Mouse (Mus musculus) spleen, adult 2 months (tissue): Measurements from ENCODE around the gene Ppcdc. TPM values are rescaled to one million over a fixed set of nuclear protein-coding genes. Genes with fewer than 3 reads are reported as not detected.

Source experiments
- DNase-seq, 2 experiments: peaks; one replicate each; pipeline versions ENCODE4 v3.0.0 to v3.0.0-alpha.2; 2012 to 2021; ENCODE audit warnings: low spot score in 2 of 2, low read depth in 1 of 2
- H3K27ac ChIP-seq: fragments of 200-500 bp; 2 replicates; pipeline ENCODE4 v1.5.1; 2012; ENCODE audit warnings: low read length, inconsistent platforms; ENCODE audit not compliant: insufficient read depth
- H3K27me3 ChIP-seq: fragments of 200-500 bp; 2 replicates; pipeline ENCODE4 v1.6.1; 2012; ENCODE audit warnings: mild to moderate bottlenecking, moderate library complexity, low read length, inconsistent platforms; ENCODE audit not compliant: control insufficient read depth, insufficient read depth
- H3K36me3 ChIP-seq: fragments of 200-500 bp; 2 replicates; pipeline ENCODE4 v1.6.1; 2012; ENCODE audit warnings: mild to moderate bottlenecking, low read length, inconsistent platforms; ENCODE audit not compliant: control insufficient read depth, insufficient read depth
- H3K4me1 ChIP-seq: fragments of 200-500 bp; 2 replicates; pipeline ENCODE4 v1.6.1; 2011; ENCODE audit warnings: inconsistent platforms; ENCODE audit not compliant: control insufficient read depth, insufficient read depth, insufficient read length
- H3K4me3 ChIP-seq: fragments of 200-500 bp; 2 replicates; pipeline ENCODE4 v1.5.1; 2011; ENCODE audit warnings: mild to moderate bottlenecking, inconsistent platforms; ENCODE audit not compliant: insufficient read depth, insufficient read length; ENCODE audit errors: extremely low read depth
- CTCF ChIP-seq: fragments of 200-500 bp; IDR thresholded peaks from 2 replicates; pipeline ENCODE4 v1.5.1; 2011; ENCODE audit warnings: mild to moderate bottlenecking, inconsistent platforms; ENCODE audit not compliant: insufficient read depth, insufficient read length, insufficient replicate concordance; ENCODE audit errors: extremely low read depth
- POLR2A ChIP-seq: fragments of 200-500 bp; IDR thresholded peaks from 2 replicates; pipeline ENCODE4 v1.6.1; 2011; ENCODE audit warnings: low read depth, low read length, inconsistent platforms
- WGBS: fragments of 180-500 bp; shearing (Covaris S2); methylation state at CpG from one replicate; pipeline ENCODE4 v1.1.7; 2018; 5-methylcytosine and 5-hydroxymethylcytosine counted together
- polyA plus RNA-seq: library from polyadenylated mRNA; depleted of rRNA; stranded (reverse); fragments of >200 nt; gene quantifications from 2 replicates; pipeline ENCODE4 v1.2.3, GENCODE M21; 2012

Gene Ppcdc
- polyA plus RNA-seq, 1 experiment, result 67.0 TPM

GRCm38 (mm10) chr9:57437896-57438614, 1.9 kb downstream of the Ppcdc start:
- no peak overlapping the region for H3K27ac ChIP-seq
- DNase-seq, result no peak

GRCm38 (mm10) chr9:57436166-57436565, 3.8 kb downstream of the Ppcdc start:
- no peak for TF ChIP-seq CTCF
- no peak for TF ChIP-seq POLR2A
- H3K27me3 ChIP-seq, result no peaks in the 10 kb centered on the region
- no peaks in the 10 kb centered on the region for H3K36me3 ChIP-seq
- no peak overlapping the region for H3K4me3 ChIP-seq
- H3K27ac ChIP-seq, result no peak overlapping the region
- 91% methylated on average over 5 of the region's 5 CpGs for WGBS
- peaks cover 14% of the 10 kb centered on the region; the same call in 1 of the 2 replicates for H3K4me1 ChIP-seq
- no peak for DNase-seq

More at GRCm38 (mm10) chr9:57437896-57438614, 1.9 kb downstream of the Ppcdc start:
- WGBS, result 87% methylated on average over 10 of the region's 10 CpGs
- Histone ChIP-seq H3K27me3 (no peaks in the 10 kb centered on the region), H3K4me1 (peaks cover 9% of the 10 kb centered on the region; the same call in 1 of the 2 replicates), H3K36me3 (no peaks in the 10 kb centered on the region), H3K4me3 (no peak overlapping the region)
- TF ChIP-seq POLR2A, result no peak
- TF ChIP-seq CTCF, result no peak

DNA sequence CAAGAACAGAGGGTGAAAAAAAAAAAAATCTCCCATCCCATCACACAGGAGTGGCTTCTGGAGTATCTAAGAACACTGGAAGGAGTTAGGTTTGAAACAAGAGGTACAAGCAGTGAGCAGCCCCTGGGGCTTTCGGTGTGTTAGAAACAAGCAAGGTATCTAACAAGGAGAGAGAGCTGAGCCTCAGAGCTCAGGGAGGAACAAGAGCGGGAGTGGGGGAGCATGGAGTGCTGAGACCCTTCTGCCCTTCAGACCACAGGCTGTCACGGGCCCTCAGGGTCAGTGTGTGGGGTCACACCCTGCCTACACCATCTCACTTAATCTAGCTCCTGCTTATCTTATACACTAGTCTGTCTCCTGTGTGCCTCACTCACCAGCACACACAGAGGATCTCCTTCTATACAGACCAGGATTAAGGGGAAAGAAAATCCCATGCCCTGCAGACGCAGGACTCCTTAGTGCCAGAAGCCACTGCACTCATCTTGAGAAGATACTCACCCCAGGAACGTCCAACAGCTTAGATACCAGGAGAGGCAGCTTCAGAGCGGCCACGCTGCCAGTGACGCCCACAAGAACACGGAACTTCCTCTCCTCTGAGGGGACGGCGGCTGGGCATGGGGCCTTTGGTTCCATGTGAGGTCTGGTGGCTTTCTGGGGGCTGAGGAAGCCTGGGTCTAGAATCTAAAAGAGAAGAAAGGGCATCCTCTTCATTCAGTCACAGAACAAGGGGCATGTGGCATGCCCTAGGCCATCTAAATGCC, 5.3 kb downstream of the Ppcdc start:
- TF ChIP-seq POLR2A (no peak), CTCF (no peak)
- DNase-seq, result no peak
- Histone ChIP-seq H3K27me3 (no peaks in the 10 kb centered on the region), H3K27ac (no peak overlapping the region), H3K4me3 (no peak overlapping the region), H3K36me3 (no peaks in the 10 kb centered on the region), H3K4me1 (peaks cover 14% of the 10 kb centered on the region; the same call in 1 of the 2 replicates)
- 46% methylated on average over 11 of the region's 11 CpGs for WGBS

DNA sequence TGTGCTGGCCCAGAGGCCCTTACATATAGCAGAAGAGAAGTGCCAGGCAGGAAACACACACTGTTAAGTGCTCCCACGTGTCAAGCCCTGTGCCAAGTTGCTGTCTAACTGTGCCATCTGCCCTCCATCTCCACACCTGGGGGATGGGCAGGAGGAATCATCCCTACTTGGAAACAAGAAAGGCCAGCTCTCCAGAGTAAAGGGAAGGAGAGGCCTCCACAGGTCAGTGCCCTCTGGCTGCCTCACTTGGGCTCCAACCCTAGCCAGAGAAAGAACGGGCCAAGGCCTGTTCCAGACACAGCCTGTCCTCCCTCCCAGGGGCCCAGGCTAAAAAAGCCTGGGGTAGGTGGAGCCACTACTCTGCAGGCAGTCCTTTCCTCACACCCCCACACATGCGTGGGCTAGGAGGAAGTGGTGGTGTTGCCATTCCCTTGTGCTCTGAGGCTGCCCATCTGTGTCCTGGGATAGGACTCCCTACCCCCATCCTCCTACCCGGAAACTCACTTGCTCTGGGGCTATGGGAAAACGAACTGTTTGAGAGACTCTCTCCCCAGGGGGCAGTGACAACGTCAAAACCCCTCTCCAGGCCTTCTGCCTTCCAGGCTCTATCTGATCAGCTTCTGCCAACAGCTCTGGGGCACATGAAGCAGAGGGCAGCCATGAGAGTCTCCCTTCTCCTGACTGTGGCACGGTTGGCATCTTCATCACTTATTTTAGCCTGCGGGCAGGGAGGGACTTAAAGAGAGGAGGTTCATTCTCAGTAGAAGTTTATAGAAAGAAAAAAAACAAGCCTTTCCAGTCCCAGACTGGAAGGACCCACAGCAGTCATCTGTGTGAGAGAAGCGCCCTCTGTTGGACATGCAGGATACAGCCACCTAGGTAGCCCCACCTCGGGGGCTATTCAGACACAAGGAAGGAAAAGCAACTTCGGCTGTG, 6.6 kb downstream of the Ppcdc start:
- H3K27ac ChIP-seq, result peak overlapping the region; percentile 68
- TF ChIP-seq CTCF (peak; percentile 79; the same call in 1 of the 2 replicates), POLR2A (no peak)
- no peaks in the 10 kb centered on the region for H3K27me3 ChIP-seq
- H3K36me3 ChIP-seq, result no peaks in the 10 kb centered on the region
- no peak overlapping the region for H3K4me3 ChIP-seq
- peaks cover 11% of the 10 kb centered on the region; the same call in 1 of the 2 replicates for H3K4me1 ChIP-seq
- 3% methylated on average over 11 of the region's 11 CpGs for WGBS
- peak; percentile 68 to 81 for DNase-seq

DNA sequence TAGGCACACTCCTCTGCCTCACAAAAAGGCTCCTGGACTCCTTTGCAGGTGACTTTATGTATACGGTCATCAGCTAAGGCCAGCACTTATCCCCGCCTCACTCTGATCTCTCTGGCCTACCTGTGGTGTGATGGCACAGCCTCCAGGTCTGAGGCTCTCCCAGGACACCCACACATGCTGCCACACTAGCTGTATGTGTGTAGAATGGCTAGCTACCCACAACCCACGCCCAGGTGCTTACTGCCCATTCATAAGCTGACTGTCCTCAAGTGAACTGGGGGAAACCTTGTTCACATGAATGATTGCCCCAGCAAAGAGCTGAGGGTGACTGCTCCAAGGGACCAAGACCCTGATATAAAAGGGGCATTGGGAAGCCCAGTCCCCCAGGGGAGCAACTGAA, 7.4 kb downstream of the Ppcdc start:
- Histone ChIP-seq H3K27ac (no peak overlapping the region), H3K4me3 (no peak overlapping the region), H3K4me1 (peaks cover 11% of the 10 kb centered on the region; the same call in 1 of the 2 replicates), H3K36me3 (no peaks in the 10 kb centered on the region), H3K27me3 (no peaks in the 10 kb centered on the region)
- WGBS, result 81% methylated on average over 3 of the region's 3 CpGs
- TF ChIP-seq CTCF (no peak), POLR2A (no peak)
- DNase-seq, result no peak

DNA sequence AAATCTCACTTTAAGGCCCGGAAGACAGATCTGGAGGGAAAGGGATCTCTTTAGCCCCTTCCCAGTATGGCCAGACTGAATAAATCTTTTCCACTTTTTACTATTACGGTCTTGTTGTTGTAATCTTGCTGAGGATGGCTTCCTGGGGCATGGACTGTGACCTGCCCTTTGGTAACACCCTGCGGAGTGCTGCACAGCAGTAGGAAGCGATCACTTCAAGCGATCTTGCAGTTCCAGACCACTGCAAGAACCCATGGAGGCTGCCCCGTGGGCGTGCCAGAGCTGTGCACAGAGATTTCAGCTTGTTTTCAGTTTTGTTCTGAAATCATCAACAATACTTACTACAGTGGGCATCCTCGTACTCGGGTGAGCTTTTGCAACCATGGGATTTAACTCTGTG, 8.7 kb downstream of the Ppcdc start:
- H3K36me3 ChIP-seq, result no peaks in the 10 kb centered on the region

More for the DNA sequence above, 8.7 kb downstream of the Ppcdc start:
- no peak for TF ChIP-seq CTCF
- TF ChIP-seq POLR2A, result no peak
- Histone ChIP-seq H3K27me3 (no peaks in the 10 kb centered on the region), H3K4me3 (no peak overlapping the region), H3K4me1 (peaks cover 11% of the 10 kb centered on the region; the same call in 1 of the 2 replicates), H3K27ac (no peak overlapping the region)
- whole genome bisulfite sequencing, result 74% methylated on average over 9 of the region's 9 CpGs
- DNase-seq, result no peak
